Mouse (Mus musculus) erythroid progenitor cell, adult 5-6 weeks (primary cell): ENCODE results near the gene Ppp1r8. TPM values are rescaled to one million over a fixed set of nuclear protein-coding genes. Genes with fewer than 3 reads are reported as not detected.
"Not testable (repeated sequence)": the region's sequence is repeated elsewhere in the genome, so short reads cannot be mapped to it uniquely, and the experiment has no call there.

ENCODE experiments used
- ATAC-seq: replicated peaks from 2 replicates; pipeline ENCODE4 v1.8.0; 2016; ENCODE audit warnings: moderate number of reproducible peaks, mild to moderate bottlenecking, moderate TSS enrichment, inconsistent platforms; ENCODE audit not compliant: poor library complexity, low FRiP score, severe bottlenecking
- total RNA-seq, 2 experiments: library from RNA; stranded (forward) in 1 of 2; stranded (reverse) in 1 of 2; fragments of 150-400 nt in 1 of 2; fragments of 186-747, 209-891 nt in 1 of 2; gene quantifications; 2 replicates each; pipeline versions ENCODE4 v1.2.3 to v1.2.4; 2015 to 2017; ENCODE audit warnings: low replicate concordance in 2 of 2

The Ppp1r8 gene
- total RNA-seq, 2 experiments from 2014 or later = 19.3 to 36.2 TPM

GRCm38 (mm10) chr4:132807771-132808641, 35.0 kb downstream of the Ppp1r8 start:
- ATAC-seq = no peak

GRCm38 (mm10) chr4:132806620-132807191, 36.3 kb downstream of the Ppp1r8 start:
- ATAC-seq = no peak

GRCm38 (mm10) chr4:132805599-132806197, 37.3 kb downstream of the Ppp1r8 start:
- ATAC-seq = peak; percentile 61

GRCm38 (mm10) chr4:132805146-132805545, 37.8 kb downstream of the Ppp1r8 start:
- no peak for ATAC-seq

GRCm38 (mm10) chr4:132804331-132804730, 38.6 kb downstream of the Ppp1r8 start:
- ATAC-seq = no peak

- ATAC-seq = no peak
Observed at GRCm38 (mm10) chr4:132803876-132804275, 39.1 kb downstream of the Ppp1r8 start.

GRCm38 (mm10) chr4:132803212-132803611, 39.8 kb downstream of the Ppp1r8 start:
- ATAC-seq = no peak

GRCm38 (mm10) chr4:132802171-132802637, 40.8 kb downstream of the Ppp1r8 start:
- ATAC-seq = peak; percentile 50

GRCm38 (mm10) chr4:132801176-132802077, 41.5 kb downstream of the Ppp1r8 start:
- peak; percentile 71 for ATAC-seq

GRCm38 (mm10) chr4:132799845-132800244, 43.1 kb downstream of the Ppp1r8 start:
- no peak for ATAC-seq

GRCm38 (mm10) chr4:132798666-132799065, 44.3 kb downstream of the Ppp1r8 start:
- ATAC-seq = not testable (repeated sequence)

- no peak for ATAC-seq
Observed at GRCm38 (mm10) chr4:132798028-132798427, 44.9 kb downstream of the Ppp1r8 start.

- no peak for ATAC-seq
Observed at GRCm38 (mm10) chr4:132797461-132797860, 45.5 kb downstream of the Ppp1r8 start.

- peak; percentile 94 for ATAC-seq
Observed at GRCm38 (mm10) chr4:132796196-132796886, 46.6 kb downstream of the Ppp1r8 start, which contains the start of gene Themis2. TSS of gene Themis2 (minus strand) at chr4:132796387.

- no peak for ATAC-seq
Observed at GRCm38 (mm10) chr4:132795171-132795570, 47.8 kb downstream of the Ppp1r8 start.

GRCm38 (mm10) chr4:132794760-132795159, 48.2 kb downstream of the Ppp1r8 start:
- no peak for ATAC-seq

GRCm38 (mm10) chr4:132794028-132794427, 48.9 kb downstream of the Ppp1r8 start:
- ATAC-seq = no peak

GRCm38 (mm10) chr4:132793322-132794004, 49.5 kb downstream of the Ppp1r8 start:
- ATAC-seq = not testable (repeated sequence)
